Mouse (Mus musculus): ENCODE data around the gene Gli1.
A peak's percentile ranks its signal among the peaks of the same experiment; 100 is the strongest.

- peak; percentile 89 for TF ChIP-seq CTCF (IDR thresholded peaks at IDR 0.05; ENCODE audit: control insufficient read depth, insufficient read depth, insufficient replicate concordance, low read depth, low read length)
- TF ChIP-seq POLR2A (IDR thresholded peaks at IDR 0.05; ENCODE audit: control insufficient read depth, low read depth, low read length): no peak
Observed at GRCm38 (mm10) chr10:127341891-127342639, at the start of gene Gli1.

Measured in testis, adult 2 months (tissue).